Mouse (Mus musculus) adrenal gland, postnatal 10 days (tissue): Measurements from ENCODE around the gene Kctd17. TPM values are rescaled to one million over a fixed set of nuclear protein-coding genes. Genes with fewer than 3 reads are reported as not detected.

Source experiments
- DNase-seq: peaks from one replicate; pipeline ENCODE4 v3.0.0; 2021; ENCODE audit warnings: mixed read lengths
- total RNA-seq, 2 experiments: library from RNA; stranded (reverse); gene quantifications; 2 replicates each; pipeline ENCODE4 v1.2.3; 2021

The Kctd17 gene
- total RNA-seq, 2 experiments from 2014 or later: 85.2 to 94.8 TPM

DNA sequence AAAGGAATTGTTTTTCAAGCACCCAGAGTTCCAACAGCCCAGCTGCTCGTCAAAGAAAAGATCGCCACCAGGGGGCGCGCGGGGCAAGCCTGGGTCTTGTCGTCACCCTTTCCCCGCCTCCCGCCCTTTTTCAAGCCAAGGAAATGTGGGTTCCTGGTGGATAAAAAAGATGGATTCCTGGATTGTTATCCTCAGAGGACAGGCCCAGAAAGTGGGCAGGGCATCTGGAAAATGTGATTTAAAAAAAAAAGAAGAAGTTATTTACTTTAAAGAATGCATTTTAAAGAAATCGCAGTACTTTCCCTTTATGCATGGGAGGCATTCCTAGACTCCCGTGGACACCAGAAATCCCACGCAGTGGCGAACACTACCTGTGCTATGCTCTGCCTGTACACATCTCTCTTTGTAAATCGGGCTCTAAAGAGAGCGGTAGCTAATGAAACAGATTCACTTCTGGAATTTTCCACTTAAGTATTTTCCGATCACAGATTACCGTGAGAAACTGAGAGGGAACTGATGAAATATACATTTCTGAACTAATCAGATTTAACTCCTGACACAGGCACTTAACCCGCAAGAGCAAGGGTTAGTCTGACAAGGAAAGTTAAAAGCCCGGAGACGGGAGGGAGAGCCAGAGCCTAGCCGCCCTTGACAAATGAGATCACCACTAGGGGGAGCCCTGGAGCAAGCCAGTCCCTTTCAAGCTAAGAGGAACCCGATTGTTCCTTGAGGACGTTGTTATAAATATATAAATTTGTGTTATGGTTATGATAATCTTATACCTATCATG is 19.6 kb downstream of the Kctd17 start:
- peak; percentile 99 for DNase-seq

- no peak for DNase-seq
Observed at GRCm38 (mm10) chr15:78449131-78449530, 20.8 kb downstream of the Kctd17 start.

DNA sequence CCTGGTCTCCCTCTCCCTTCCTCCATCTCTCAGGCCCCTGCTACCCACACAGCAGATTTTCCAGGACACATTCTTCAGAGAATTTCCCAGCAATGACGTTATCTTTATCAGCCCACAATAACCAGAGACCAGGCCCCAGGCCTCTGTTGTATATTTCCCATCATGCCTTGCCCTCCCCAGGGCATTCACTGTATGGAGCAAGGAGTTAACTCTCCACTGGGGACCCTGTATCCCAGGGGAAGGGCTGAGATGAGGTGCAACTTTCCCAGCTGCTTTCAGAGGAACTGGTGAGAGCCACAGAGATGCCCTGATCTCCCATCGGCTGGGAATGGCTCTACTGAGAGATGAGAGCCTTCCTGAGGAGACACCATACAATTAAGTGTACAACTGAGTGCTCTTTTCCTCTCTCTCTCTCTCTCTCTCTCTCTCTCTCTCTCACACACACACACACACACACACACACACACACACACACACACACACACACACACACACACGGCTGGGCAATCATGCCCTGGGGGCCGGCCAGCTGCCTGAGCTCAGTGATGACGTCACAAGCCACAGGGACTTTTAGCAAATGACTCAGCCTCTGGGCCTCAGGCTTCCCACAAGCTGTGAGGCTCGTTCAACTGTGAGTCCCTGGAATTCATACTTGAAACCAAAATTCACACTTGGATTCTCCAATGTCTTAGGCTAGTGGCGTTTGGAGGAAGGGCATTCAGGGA is 21.5 kb downstream of the Kctd17 start:
- peak; percentile 79 for DNase-seq

DNA sequence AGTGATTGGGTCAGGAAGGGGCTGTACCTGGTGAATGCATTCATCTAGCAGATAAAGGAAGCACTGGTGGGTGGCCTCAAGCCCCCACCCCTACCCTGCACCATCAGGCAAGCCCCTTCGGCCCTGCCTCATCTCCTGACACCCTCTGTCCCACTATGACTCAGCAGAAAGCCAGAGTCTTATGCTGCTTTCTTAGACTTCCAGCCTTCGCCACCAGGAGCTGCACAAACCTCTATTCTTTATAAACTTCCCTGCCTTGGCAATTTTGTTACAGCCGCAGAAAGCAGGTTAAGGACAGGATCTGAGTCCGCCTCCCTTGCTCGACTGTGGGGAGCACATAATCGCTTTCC is 22.0 kb downstream of the Kctd17 start:
- DNase-seq: no peak

- peak; percentile 36 for DNase-seq
Observed at GRCm38 (mm10) chr15:78451201-78451600, 22.8 kb downstream of the Kctd17 start.

- no peak for DNase-seq
Observed at GRCm38 (mm10) chr15:78452929-78453328, 24.6 kb downstream of the Kctd17 start.

DNA sequence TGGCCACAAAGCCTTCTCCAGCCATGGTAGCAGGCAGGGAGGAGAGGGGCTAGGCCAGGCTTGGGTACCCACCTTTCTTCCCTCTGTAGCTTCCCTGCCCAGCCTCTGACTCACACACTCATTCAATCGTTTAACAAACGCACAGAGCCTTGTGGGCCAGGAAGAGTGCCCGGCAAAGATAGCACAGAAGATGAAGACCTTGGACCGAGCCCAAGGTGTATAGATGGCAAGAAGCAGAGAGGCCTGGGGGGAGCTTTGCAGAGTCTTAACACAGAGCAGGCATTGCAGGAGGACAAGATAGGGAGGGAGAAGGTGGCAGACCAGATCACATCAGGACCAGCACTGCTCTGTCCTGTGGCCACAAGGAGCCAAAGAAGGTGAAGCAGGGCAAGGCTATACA is 26.8 kb downstream of the Kctd17 start:
- peak; percentile 50 for DNase-seq

DNA sequence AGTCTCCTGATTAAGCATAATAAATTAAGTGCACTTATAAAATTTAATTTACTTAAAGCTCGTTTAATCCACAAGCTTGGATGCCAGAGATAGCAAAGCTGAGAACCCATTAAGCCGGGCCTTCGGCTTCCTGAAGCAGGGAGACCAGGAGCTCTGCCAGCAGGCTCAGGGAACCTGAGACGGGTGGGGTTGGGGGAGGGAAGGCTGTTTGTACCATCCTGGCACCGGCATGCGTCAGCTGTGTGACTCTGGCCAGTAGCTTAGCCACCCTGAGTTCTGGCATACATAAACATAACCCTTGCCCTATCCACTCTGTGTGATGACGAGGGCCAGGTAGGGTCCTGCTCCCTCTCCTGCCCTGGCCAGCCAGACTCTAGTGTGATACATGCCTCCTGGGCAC is 27.7 kb downstream of the Kctd17 start:
- DNase-seq: peak; percentile 19

- peak; percentile 9 for DNase-seq
Observed at GRCm38 (mm10) chr15:78457193-78457592, 28.8 kb downstream of the Kctd17 start.

DNA sequence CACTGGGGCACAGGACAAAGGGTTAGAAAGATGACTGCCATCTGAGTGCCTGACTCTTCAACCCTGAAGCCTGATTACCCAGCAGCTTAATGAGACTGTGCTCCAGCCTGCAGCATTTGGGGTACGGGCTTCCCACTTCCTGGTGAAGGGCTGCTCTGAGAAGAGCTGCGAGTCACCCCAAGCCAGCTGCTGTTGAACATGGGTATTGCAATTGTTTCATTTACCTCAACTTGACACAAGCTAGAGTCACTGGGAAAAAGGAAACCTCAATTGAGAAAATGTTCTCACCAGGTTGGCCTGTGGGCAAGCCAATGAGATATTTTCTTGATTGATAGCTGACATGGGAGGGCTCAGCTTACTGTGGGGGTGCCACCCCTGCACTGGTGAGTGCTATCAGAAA is 34.6 kb downstream of the Kctd17 start:
- no peak for DNase-seq

GRCm38 (mm10) chr15:78466809-78467208 is 38.4 kb downstream of the Kctd17 start:
- no peak for DNase-seq

DNA sequence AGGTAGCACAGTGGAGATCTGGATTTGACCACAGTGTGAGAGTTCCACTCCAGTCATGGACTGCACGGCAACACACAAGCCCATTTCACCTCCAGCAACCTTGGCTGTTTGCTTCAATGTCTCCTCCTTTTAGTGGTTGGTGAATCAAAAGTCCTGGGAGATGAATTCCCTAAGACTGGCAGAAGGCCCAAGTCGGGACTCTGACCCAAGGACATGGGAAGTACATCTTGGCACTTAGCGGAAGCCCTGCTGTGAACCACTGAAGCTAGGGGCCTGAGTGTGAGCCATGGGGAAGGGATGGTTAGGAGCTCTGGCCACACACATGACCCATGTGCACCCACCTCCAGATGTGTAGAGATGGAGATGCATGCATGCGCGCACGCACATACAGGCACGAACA is 39.2 kb downstream of the Kctd17 start:
- peak; percentile 66 for DNase-seq

DNA sequence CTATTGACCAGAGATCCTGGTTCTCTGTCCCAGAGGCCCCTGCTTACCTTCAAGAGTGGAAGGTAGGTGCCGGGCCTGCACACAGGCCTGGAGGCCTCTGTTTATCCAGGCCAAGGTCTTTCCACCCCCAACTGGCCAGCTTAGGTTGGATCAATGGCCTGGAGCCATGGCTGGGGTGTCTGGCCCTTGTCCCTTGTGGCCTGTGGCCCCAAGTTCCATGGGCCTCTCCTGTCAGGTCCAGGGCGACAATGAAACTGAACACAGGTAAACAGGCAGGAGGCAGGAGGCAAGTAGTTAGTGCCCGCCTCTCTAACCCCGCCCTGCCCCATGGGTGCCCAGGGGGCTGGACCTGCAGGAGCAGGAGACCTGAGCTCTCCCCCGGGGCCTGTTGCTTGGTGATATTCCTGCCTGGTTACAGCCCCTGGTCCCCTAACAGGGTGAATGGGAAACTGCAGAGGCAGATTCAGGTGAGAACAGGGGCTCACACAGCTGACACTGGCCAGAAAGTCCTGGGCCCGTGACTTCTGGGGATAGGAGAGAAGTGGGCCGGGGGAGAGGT is 40.1 kb downstream of the Kctd17 start, which contains the start of gene Tmprss6:
TSS of gene Tmprss6 (minus strand) at position 256 of the 559 bp plus-strand sequence.
- peak; percentile 39 for DNase-seq

DNA sequence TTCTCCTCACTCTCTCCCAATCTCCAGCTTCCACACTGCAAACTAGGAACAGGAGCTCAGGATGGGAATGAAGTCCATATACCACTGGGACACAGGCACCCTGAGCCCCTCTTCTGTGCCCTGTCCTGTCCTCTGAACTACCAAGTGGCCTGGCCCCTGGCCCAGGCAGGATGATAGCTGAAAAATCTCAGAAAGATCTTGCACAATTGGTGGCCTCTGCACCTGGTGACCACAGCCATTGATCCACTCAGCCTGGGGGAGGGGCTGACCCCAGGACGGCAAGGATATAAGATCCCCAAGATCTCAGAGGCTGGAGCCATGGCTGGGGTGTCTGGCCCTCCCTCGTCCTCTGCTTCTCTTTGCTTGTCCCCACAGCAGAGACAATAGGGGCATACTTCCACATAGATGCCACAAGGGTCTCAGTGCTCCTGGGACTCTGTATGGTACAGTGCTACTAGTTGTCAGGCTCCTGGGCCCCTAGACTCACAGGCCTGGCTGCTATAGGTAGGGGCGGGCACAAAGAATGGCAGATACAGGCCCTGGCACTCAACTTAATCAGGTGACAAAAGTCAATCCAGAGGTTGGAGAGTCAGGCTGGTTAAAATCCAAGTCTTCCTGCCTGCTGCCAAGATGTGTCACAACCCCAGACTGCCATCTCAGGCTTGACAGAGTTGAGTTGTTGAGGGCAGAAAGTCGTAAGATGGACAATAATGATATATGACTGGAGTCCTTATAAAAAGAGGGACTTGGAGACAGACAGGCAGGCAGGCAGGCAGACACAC is 42.3 kb downstream of the Kctd17 start:
- DNase-seq: peak; percentile 55

GRCm38 (mm10) chr15:78471902-78472301 is 43.5 kb downstream of the Kctd17 start:
- no peak for DNase-seq

DNA sequence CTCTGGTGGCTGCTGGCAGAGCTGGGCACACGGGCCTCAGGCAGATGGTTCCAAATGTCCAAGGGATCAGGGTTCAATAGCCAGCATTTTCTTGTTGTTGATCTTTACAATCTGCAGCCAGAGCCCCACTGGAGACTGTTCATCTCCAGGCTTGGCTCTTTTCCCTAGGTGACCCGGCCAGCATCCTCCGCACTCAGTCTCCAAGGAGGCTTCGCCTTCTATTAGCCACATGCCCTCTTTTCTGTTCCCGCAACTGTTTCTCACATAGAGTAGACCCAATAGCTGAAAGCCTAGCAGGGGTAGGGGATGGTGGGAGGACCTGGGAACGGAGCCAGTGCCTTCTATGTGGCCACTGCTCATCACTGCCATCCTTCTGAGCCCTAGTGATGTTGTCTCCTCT is 45.1 kb downstream of the Kctd17 start:
- no peak for DNase-seq

- no peak for DNase-seq
Observed at GRCm38 (mm10) chr15:78475604-78476031, 47.3 kb downstream of the Kctd17 start.

DNA sequence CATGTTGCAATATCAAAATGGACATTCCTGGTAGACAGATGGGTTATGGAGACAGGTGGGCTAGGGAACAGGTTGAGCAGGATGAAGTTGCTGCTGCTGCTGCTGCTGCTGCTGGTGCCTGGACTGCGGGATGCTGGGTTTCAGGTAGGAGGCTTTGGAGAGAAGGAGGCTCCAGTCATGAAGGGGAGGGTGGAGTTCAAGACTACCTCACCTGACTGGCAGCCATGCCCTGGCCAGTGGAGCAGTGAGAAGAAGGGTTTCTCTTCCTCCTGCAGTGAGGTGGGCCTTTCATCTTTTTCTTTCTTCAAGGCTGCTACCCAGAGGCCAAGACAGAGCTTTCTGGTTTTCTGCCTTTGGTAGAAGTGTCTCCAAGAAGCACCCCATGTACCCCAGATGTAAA is 48.5 kb downstream of the Kctd17 start:
- no peak for DNase-seq

DNA sequence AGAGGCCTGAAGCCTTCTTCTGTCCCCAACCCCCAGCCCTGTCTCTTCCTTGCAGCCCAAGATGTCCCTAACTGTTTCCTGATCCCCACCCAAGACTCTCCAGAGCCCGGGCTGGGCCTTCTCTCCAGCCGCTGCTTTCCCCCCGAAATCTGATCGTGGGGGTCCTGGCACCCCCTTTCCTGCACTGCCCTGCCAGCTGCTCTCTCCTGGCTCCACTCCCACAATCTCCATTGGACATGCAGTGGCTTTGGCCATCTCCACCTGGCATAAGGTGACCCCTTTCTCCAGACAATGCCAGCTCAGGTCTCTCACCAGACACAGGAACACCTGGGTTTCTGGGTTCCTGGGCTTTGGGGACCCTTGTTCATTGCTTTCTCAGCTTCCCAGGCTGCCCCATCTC is 49.7 kb downstream of the Kctd17 start:
- DNase-seq: no peak

- DNase-seq: no peak
Observed at GRCm38 (mm10) chr15:78479470-78479869, 51.1 kb downstream of the Kctd17 start.

GRCm38 (mm10) chr15:78480111-78480510 is 51.7 kb downstream of the Kctd17 start:
- DNase-seq: no peak

DNA sequence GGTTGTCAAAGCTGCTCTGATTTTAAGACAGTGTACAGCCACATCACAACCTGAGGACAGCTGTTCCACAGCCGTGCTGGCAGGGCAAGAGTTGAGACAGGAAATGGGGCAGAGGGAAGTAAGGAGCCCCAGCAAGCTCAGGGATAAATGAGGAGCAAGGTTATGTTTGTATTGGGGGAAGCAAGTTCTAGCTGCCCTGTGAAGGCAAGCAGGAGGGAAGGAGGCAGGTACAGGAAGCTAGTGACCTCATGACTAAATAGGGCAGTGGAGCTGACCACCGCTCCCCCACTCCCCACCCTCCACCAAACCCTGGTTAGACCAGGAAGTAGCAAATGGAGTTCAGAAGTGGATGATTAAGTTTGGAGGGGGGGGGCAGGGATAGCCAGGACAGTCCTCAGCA is 52.6 kb downstream of the Kctd17 start:
- DNase-seq: no peak
